Mouse (Mus musculus) c-Kit-positive CD71-positive TER-119-positive erythroid progenitor cells, embryonic 14.5 days (primary cell): ENCODE measurements around the gene H2-DMb2.

Source experiments
- DNase-seq: peaks from one replicate; pipeline ENCODE4 v3.0.0-alpha.2; 2013; ENCODE audit warnings: low spot score

The H2-DMb2 gene

DNA sequence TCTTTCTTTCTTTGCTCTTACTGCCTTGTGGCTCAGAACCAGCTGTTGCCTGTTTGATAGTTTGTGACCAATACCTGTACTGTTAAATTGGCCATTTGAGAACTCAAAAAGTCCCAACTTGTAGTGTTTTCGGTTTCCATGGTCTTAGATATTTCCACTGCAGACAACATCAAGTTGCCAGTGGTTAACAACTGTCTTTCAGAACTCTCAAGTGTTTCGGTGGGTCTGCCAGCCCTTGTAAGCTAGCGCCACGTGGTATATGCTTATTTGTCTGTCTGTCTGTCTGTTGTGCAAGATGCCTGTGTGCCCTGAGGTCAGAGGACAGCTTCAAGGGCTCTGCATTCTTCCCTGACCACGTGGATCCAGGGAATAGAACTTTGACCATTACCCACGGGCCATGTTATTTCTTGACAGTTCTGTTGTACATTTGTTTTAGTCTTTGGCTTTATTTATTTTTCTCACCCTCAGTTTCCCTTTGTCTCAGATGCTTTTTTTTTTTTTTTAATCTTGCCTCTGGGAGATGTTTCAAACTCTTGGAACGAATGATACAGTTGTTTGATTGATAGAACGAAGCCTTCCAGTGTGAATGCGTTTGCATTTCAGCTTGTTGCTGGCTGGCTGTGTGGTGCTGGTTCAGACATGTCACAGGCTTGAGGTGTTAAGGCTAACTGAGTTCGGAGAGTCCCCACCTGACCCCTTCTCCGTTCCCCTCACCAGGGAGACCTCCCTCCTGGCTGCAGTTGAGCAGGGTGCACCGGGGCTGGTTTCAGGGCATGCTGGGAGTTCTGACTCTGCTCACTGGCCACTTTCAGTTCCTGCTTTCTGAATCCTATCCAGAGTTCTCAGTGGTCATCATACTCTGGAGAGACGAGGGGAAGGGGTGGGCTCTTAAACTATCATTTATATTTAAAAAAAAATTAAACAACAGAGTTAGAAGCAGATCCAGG lies 37.1 kb downstream of the H2-DMb2 start:
- DNase-seq = no peak

DNA sequence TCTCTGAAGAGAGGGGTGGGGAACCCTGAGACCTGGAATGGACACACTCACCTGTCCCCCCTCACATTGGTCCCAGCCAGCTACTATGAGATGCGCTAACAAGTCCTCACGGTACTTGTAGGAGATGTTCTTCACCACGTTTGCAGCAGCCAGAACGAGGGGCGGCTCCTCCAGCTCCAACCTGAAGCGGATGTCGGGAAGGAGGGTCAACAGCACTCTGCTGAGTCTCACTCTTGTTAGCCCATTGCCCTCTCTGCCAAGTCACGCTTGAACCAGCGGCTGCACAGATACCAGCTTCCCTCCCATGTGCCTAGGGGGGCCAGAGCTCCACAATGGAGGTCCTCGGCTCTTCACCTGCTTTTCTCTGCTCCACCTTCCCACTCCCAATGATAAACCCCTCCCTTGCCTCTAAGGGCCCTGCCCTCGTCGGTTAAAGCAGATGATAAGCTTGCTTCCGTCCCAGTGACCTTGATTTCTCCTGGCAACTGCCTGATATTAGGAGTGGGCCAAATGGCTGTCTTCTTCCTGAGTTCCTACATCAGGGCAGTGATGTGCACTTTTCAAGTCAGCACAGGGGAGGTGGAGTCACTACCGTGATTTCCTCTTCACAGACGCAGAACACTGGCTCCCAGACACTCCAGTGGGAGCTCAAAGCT lies 40.6 kb downstream of the H2-DMb2 start:
- no peak for DNase-seq

DNA sequence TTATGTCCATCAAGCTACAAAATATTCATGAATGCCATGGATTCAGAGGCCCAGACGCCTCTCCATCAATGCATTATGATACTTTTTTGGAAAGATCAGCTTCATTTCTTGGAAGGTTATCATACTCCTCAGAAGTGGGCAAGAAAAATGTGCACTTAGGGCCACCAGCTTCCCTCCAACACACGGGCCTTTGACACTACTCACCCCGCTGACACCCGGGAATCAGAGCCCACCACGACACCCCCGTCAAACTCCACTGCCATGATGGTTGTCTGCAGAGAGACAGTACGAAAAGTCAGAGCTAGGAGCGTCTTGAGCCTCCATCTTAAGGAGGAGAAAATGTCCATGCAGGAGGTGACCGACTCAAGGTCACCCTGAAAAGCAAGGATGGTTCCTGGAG lies 42.4 kb downstream of the H2-DMb2 start:
- no peak for DNase-seq

DNA sequence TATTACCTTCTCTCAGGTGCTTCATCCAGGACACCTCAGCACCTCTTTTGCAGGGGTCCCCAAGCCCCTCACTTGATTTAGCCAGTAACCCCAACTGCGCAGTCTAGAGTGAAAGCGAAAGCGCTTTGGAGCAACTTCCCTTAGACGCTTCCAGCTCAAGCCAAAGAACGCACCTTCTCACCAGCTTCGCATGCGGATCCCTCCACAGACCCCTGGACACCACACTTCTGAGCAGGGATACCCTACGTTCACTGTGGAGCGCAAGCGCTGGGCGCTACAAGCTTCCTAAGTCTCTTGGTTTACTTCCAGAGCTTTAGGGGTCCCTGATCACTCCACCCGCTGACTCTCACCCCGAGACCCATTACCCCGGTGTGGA lies 43.8 kb downstream of the H2-DMb2 start:
- no peak for DNase-seq

DNA sequence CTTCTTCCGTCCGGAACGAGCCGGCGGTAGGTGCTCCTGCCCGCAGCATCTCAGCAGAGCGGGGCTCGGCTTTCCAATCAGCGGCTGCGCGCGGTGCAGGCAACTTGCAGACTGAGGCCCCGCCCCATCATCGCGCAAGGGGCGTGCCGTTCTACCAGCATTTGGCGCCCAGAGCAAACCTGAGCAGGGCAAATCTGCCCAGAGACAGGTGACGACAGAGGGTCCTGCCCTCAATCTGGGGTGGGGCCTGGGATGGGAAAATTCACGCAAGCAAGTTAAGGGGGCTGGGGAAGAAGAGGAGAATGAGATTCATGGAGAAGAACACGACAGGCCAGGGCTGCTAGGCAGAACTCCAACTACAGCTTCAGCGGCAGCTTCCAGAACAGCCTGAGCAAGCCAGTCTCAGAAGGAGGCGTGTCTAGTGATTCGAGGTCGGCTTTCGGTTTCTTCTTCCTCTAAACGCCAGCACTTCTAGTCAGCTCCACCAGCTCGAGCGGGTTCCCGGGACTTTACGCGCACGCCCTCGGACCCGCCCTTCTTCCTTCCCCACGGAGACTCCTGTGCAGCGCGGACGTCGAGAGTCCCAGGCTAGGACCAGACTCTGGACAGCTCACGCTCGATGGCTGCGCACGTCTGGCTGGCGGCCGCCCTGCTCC lies 44.3 kb downstream of the H2-DMb2 start, which contains the start of the genes Tap1 and Psmb9:
Tap1 (plus strand) TSS at position 293 of the 656 bp plus-strand sequence.
Psmb9 (minus strand) TSS at position 504 of the 656 bp plus-strand sequence.
- peak; percentile 95 for DNase-seq

DNA sequence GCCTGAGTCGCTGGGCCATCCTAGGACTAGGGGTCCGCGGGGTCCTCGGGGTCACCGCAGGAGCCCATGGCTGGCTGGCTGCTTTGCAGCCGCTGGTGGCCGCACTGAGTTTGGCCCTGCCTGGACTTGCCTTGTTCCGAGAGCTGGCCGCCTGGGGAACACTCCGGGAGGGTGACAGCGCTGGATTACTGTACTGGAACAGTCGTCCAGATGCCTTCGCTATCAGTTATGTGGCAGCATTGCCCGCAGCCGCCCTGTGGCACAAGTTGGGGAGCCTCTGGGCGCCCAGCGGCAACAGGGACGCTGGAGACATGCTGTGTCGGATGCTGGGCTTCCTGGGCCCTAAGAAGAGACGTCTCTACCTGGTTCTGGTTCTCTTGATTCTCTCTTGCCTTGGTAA lies 44.9 kb downstream of the H2-DMb2 start:
- DNase-seq = peak; percentile 36

DNA sequence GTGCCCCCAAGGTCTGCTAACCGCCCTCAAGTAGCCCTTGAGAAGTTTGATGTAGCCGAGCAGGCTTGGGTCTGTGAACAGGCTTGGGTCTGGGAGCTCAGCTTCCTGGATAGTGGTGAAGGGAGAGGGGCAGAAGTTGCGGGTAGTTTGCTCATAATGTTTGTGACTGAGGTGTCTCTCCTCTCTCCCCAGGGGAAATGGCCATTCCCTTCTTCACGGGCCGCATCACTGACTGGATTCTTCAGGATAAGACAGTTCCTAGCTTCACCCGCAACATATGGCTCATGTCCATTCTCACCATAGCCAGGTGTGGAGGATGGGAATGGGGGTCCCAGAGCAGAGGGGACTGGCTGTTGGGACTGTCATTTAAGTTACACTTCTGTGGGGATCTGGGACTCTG lies 45.9 kb downstream of the H2-DMb2 start:
- DNase-seq = no peak

DNA sequence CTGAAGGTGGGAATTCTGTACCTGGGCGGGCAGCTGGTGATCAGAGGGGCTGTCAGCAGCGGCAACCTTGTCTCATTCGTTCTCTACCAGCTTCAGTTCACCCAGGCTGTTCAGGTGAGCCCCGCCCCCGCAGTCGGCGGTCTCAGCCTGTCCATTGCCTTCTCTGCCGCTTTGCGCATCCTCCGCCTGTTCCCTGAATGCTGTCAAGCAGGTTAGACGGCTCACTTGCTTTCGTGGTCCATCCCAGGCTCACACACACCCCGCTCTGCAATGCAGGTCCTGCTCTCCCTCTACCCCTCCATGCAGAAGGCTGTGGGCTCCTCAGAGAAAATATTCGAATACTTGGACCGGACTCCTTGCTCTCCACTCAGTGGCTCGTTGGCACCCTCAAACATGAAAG lies 49.7 kb downstream of the H2-DMb2 start:
- DNase-seq = no peak

DNA sequence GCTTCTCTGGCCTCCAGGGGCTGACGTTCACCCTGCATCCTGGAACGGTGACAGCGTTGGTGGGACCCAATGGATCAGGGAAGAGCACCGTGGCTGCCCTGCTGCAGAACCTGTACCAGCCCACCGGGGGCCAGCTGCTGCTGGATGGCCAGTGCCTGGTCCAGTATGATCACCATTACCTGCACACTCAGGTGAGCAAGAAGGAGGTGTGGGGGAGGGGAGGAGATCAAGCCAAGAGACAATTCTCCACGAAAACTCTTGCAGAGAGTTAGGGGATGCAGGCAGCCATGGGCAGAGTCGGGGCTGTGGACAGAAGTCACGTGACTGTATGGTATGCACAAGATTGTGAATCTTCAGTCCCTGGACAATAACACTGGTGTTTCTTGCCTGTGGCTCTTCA lies 50.4 kb downstream of the H2-DMb2 start:
- DNase-seq = no peak

DNA sequence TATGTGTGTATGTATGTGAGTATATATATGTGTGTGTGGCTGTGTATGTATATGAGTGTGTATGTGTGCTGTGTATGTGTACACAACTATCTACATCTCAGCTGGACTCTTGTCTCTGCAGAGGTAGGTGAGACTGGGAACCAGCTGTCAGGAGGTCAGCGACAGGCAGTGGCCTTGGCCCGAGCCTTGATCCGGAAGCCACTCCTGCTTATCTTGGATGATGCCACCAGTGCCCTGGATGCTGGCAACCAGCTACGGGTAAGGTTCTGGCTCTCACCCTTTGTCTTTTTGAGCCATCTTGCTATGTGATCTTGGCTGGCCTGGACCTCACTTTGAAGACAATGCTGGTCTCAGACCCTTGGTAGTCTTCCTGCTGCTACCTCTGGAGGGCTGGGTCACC lies 51.6 kb downstream of the H2-DMb2 start:
- DNase-seq = no peak

DNA sequence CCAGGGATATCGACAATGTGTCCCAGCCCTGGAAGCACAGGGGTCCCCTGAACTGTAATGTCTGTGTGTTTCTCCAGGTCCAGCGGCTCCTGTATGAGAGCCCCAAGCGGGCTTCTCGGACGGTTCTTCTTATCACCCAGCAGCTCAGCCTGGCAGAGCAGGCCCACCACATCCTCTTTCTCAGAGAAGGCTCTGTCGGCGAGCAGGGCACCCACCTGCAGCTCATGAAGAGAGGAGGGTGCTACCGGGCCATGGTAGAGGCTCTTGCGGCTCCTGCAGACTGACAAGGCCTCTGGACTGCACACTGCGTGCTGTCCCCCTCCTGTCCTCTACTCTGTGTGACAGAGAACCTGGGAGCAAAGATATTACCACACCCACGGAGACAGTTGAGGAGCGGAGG lies 53.4 kb downstream of the H2-DMb2 start:
- DNase-seq = no peak

DNA sequence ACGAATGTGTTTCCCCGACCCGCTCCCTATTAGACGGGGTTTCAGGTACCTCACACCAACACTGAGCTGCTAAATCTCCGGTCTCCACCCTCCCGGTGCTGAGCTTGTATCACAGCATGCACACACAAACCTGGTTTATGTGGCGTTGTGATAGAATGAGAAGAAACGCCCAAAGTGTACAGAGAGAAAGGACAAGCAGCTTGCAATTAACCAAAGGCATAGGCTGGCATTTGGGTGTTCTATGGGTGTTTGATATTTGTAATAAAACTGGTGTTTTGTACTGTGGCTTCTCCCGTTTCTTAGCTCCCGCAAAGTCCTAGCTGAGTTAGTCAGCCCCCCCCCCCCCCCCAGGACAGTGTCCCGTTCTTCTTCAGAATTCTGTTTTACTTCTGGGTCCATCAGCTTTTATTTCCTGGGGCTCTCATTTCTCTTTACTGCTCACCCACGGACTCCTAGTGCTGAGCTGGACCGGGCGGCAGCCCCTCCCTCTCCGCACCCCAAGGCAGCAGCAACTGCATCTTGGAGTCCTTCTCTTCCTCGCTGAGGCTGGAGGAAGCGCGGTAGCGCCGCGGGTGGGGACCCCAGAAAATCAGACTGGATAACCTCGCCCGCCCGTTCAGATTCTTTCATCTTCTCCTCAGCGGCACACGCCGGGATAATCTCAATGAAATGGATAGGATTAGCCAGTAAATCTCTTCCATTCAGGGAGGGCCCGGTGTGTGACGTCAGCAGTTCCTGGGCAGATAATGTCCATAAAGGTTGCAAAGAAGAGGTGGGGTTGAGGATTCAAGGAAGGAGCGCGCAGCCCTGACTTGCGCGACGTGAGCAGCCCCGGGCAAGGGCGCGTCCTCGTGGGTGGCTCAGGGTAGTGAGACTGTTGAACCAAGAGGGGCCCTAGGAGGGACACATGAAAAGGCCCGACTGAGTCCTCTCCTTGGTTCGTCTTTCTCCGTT lies 54.1 kb downstream of the H2-DMb2 start, which contains the start of gene Psmb8:
Psmb8 (plus strand) TSS at position 781 of the 954 bp plus-strand sequence.
- peak; percentile 44 for DNase-seq

DNA sequence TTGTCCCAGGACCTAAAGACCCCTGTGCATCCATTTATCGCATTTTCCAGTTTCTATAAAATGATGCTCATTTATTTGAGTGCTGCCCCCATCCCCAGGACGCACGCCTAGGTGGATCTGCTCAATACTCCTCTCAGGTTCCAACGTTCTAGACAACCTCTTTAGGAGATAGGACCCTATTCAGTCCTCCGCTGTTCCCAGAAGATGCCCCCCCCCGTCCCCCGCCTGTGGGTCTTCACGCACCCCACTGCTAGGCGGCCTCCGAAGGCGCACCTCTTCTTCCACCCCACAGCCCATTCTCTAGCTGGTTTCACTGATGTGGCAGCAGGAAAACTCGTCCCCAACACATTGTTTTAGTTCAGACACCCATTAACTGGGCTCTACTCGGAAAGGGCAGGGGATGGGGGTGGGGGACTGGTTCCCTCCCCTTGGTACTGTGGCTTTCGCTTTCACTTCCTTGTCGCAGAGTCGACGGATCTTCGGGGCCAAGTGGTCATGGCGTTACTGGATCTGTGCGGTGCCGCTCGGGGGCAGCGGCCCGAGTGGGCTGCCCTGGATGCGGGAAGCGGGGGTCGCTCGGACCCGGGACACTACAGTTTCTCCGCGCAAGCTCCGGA lies 54.9 kb downstream of the H2-DMb2 start:
- DNase-seq = no peak

DNA sequence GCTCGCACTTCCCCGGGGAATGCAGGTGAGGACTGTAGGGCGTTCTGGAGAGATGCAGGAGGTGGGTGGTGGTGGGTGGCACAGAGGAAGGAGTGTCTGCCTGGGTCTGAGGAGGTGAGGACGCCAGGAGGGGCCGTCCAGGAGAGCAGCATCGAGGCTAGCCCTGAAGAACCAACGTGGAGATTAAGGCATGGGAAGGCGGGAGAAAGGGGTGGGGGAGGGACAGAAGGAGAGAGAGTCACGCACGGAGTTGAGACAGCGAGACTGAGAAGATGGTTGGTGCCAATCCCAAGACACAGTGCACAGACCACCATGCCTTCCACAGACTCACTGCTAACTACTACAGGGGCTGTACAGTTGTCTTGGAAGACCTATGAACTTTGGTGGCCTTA lies 55.4 kb downstream of the H2-DMb2 start:
- no peak for DNase-seq

DNA sequence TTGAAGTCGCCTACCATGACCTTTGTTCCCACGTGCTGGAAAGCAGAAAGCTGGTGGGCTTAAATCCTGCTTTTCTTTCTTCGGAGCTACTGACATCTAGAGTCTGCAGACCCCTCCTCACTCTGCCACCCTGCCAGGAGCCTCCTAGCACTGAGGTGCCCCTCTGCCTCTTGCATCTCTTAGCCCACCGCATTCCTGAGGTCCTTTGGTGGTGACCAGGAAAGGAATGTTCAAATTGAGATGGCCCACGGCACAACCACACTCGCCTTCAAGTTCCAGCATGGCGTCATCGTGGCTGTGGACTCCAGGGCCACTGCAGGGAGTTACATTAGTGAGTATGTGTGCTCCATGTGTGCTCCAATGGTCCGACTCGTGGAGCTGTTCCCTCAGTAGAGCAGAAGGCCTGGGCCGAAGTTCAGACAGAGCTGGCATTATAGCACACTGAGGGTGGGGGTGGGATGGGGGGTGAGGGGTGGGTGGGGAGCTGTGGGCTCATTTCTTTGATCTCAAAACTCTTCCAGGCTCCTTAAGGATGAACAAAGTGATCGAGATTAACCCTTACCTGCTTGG lies 56.0 kb downstream of the H2-DMb2 start:
- DNase-seq = no peak

DNA sequence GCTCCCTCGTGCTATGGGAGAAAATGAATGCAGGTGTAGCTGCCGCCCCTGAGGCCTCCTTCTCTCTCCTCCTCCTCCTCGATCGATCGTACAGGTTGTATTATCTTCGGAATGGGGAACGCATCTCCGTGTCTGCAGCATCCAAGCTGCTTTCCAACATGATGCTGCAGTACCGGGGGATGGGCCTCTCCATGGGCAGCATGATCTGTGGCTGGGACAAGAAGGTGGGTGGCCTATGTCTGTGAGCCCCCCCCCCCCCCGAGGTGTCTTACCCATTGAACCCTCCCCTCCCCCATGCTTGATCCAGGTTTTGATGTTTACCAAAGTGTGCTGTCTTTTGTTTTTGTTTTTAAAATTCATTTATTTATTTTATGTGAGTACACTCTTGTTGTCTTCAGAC lies 56.9 kb downstream of the H2-DMb2 start:
- no peak for DNase-seq

DNA sequence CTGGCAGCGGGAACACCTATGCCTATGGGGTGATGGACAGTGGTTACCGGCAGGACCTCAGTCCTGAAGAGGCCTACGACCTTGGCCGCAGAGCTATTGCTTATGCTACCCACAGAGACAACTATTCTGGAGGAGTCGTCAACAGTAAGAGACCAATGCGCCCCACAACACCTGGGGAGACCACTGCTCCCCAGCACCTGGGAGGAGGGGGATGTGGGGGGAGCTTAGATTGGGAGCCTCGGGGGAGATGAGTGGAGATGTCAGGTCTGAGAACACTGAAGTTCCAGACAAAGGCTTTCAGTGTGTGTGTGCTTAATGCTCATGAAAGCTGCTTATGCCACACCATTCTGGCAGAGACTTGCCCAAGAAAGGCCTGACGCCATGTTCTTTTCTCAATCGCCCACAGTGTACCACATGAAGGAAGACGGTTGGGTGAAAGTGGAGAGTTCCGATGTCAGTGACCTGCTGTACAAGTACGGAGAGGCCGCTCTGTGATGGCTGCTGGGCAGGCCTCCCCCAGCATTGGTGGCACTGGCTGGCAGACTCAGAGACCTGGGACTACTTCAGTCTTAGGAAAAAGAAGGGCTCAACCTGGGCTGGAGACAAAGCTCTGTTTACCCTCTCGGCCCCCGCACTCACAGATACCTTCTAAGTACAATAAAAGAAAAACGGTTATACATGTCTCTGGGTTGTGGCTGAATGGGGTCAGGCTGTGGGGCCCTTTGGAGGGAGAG lies 57.8 kb downstream of the H2-DMb2 start:
- no peak for DNase-seq
